Mouse (Mus musculus): ENCODE measurements around the gene Adam23.

GRCm38 (mm10) chr1:63478946-63479345, 33.3 kb downstream of the Adam23 start:
- TF ChIP-seq ZC3H11A (IDR thresholded peaks at IDR 0.05; ENCODE audit: low read depth, low read length) (no peak), CTCF (conservative IDR thresholded peaks at IDR 0.05 in 1 of 2, IDR thresholded peaks at IDR 0.05 in 1 of 2; ENCODE audit: low read depth in 2 of 2, low read length in 2 of 2) (no peak)

Measured in CH12.LX (cell line).